Mouse (Mus musculus): ENCODE results near the gene Epb41l5.

Gene Epb41l5

GRCm38 (mm10) chr1:119501881-119502280 lies 146.9 kb downstream of the Epb41l5 start:
- no peak for DNase-seq (ENCODE audit: low spot score in 2 of 2)

- DNase-seq (ENCODE audit: low spot score in 2 of 2): no peak
These were observed 149.3 kb downstream of the Epb41l5 start for GRCm38 (mm10) chr1:119499456-119499855.

GRCm38 (mm10) chr1:119498536-119499231 lies 150.1 kb downstream of the Epb41l5 start:
- DNase-seq (ENCODE audit: low spot score in 2 of 2): no peak

- no peak for DNase-seq (ENCODE audit: low spot score in 2 of 2)
These were observed 151.3 kb downstream of the Epb41l5 start for GRCm38 (mm10) chr1:119497346-119498004.

- no peak for DNase-seq (ENCODE audit: low spot score in 2 of 2)
These were observed 153.4 kb downstream of the Epb41l5 start for GRCm38 (mm10) chr1:119495396-119495775.
